Mouse (Mus musculus): ENCODE data around the gene Kdm2b.

The Kdm2b gene

GRCm38 (mm10) chr5:122890396-122890795 is 99.2 kb downstream of the Kdm2b start:
- no peak for DNase-seq (ENCODE audit: low spot score)

DNA sequence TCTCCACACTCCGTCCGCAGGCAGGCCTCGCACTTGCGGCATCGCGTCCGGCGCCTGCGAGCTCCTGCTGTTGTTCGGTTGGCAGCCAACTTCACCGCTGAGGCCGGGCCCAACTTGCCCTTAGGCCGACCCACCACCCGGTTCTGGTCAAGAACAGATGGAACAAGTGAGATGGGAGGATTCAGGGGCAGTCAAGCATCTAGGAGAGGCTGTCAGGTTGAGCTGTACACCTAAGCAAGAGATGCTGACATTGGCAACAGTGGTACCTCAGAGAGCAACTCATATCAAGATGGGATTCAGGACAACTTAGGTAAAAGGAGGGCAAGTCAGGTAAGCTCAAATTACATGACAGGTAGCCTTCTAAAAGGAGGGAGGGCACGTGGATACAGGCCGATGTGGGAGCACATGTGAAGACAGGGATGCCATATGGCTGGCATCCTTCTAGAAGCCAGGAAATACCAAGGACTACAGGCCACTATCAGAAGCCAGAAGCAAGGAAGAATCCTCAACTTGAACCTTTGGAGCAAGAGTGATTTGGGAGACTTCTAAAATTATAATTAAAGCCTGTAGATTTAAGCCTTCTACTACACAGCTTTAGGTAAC is 100.9 kb downstream of the Kdm2b start:
- no peak for DNase-seq (ENCODE audit: low spot score)

DNA sequence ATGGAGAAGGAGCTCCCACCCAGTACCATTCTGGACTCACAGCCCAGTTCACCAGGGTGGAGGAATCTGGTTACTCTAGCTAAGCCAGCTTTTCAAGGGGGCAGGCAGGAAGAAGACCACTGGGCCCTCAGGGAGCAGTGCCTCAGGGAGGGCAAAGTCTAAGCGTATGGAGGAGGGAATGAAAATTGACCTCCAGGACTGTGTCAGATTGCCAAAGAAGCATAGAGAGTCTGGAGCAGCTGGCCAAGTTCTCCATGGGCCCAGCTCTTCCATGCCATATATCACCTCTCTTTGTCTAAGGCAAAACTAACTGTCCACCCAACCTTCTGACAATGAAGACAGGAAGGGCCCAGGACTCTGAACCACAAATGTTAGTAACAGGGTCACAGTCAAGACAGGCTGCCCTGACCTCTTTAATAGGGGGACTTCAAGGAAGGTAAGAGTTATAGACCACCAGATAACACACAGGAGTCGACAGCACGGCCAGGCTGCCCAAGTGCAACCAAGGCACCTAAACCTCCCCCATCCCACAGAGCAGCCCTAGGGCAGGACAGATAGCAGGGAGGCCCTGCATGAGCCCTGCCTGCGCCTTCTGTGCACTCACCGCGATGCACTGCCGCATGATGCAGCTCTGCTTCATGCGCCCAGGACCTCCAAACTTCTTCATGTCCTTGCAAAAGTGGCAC is 101.6 kb downstream of the Kdm2b start:
- no peak for DNase-seq (ENCODE audit: low spot score)

- no peak for DNase-seq (ENCODE audit: low spot score)
These were observed 102.6 kb downstream of the Kdm2b start for GRCm38 (mm10) chr5:122887033-122887432.

DNA sequence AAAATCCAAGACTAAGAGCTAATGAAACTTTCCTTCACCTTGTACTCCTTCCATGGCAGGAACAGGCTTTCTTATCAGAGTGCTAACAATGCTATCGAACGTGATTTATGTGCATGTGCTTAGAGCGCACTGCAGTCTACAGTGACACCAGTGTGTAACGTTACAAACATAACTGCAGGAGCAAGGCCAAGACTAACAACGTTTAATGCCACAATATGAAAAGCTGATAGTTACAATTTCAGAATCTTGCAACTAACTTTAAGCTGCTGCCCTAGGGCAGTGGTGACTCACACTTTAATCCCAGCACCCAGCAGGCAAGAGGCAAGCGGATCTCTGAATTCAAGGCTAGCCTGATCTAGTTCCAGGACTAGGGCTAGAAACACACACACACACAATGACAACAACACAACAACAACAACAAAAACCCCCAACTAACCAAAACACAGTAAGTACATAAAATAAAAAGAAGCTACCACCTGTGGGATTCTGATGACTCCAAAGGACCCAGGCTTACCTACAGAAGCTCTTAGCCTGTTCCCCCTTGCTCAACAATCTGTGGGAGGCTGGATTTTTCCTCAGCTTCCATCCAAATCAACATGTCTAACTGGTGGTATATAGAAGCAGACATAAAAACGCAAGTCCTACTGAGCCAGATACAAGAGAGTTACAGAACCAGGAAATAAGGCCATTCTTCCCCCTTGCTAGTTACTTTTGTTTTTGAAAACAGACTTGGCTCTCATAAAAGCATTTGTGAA is 104.9 kb downstream of the Kdm2b start:
- no peak for DNase-seq (ENCODE audit: low spot score)

DNA sequence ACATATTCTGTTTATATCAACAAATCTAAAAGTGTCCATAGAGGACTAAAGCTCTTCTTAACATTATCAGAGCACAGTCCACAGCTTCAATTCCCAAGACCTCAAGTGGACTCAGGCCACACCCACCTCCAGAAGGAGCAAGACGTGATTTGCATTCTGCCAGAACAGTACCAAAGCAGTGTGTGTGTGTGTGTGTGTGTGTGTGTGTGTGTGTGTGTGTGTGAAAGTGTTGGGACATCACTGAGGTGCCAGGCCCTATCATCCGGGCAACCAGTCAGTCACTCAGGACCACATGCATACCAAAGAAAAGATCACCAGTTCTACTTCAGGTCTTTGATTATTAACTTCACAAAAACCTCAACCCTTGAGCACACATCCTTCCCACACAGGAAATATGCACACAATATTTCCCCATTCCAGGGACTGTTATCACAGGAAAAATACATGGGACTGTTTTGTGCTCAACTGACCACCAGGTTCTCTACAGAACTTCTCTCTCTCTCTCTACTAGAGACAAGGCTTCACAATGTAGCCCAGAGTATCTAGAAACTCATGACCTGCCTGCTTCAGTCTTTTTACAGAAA is 105.9 kb downstream of the Kdm2b start:
- no peak for DNase-seq (ENCODE audit: low spot score)

DNA sequence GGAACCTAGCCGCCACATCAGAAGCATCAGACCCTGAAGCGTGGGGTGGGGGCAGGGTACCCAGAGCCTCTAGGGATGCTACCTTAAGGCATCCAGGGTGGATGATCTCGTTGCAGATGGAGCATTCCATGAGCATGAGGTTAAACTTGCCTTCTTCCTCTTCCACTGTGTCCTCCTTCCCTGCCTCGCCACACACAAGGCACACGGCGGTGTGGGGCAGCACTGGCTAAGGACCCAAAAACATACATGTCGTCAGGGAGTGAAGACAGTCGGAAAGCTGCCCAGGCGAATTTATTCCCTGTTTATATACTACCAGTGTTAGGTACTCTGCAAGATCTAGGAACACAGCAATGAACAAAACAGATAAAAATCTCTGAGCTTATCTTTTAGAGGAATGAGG is 106.4 kb downstream of the Kdm2b start:
- no peak for DNase-seq (ENCODE audit: low spot score)

- DNase-seq (ENCODE audit: low spot score), result no peak
These were observed 107.2 kb downstream of the Kdm2b start for GRCm38 (mm10) chr5:122882256-122883050.

GRCm38 (mm10) chr5:122881313-122881712 is 108.3 kb downstream of the Kdm2b start:
- DNase-seq (ENCODE audit: low spot score), result peak; percentile 50

DNA sequence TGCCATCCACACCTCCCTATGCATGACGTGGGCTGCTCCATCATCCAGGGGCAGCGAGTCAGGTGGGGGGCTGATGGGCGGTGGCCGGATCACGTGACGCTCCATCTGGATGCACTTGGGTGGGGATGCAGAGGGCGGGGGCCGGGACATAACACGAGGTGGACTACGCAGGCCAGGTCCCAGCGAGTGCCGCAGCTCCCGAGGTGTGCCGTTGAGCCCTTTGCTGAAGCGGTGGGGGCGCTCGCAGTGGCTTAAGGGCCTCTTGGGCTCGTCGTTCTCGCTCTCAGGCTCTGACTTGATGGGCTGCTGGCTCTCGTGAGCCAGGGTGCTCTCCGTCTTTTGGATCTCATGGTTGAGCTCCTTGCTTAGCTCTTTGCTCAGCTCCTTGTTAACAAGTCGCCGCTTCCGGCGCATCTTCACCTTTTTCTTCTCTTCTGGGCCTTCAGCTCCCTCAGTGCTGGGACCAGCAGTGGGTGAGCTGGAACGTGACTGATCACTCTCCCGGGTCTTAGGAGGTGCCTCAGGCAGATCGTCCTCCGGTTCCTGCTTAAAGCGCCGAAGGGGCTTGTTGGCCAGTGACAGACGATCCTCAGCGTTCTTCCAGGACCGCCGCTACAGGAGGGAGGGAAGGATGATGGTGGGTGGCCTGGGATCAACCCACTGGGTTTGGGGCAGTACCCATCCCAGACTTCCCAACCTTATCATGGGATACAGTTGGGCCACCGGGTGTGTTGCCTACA is 109.2 kb downstream of the Kdm2b start:
- DNase-seq (ENCODE audit: low spot score), result no peak

- no peak for DNase-seq (ENCODE audit: low spot score)
These were observed 113.0 kb downstream of the Kdm2b start for GRCm38 (mm10) chr5:122876671-122877070.

DNA sequence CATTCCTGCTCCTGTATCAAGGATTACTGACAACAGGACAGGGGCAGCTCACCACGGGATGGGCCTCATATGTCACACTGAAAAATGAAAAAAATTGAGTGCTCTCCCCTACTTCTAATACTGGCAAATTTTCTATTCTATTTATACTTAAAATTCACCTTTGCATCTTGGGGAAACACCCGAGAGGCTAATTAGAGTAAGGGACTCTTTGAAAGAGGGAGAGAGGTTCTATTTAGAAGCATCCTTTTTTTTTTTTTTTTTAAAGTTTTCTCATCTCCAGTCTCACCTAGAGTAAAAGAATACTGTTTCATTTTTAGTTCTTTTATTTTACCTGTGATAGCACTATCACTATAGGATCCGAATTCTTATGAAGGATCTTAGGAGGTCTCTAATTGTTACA is 115.3 kb downstream of the Kdm2b start:
- DNase-seq (ENCODE audit: low spot score), result no peak

DNA sequence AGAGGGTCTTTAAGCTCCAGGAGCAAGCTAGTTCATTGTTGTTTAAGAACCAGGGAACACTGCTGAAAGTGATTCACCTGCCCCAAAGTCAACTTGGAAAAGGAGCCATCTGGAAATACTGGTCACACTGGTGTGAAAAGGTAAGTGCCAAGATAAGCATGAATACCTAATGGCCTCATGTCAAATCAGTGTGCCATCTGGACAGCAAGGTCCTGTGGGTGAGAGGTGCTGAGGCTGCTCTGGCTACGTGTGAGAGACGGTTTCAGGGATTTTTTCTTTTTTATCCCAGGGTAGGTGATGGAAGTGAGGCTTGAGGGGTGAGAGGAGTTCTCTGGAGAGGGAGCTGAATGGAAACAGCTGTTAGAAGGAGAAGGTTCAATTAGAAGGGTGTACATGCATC is 116.0 kb downstream of the Kdm2b start:
- DNase-seq (ENCODE audit: low spot score), result no peak

DNA sequence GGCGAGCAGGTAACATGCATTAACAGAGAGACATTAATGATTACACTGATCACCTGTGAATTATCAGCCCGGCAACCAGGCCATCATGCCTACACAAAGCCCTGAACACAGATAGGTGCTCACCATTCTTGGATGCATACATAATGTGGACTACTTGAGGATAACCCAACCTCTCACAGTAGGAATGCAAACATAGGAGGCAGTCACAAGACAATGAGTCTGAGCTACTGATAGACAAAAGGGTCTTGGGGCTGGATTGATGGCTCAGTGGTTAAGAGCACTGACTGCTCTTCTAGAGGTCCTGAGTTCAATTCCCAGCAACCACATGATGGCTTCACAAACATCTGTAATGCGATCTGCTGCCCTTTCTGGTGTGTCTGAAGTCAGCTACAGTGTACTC is 117.0 kb downstream of the Kdm2b start:
- DNase-seq (ENCODE audit: low spot score), result no peak

DNA sequence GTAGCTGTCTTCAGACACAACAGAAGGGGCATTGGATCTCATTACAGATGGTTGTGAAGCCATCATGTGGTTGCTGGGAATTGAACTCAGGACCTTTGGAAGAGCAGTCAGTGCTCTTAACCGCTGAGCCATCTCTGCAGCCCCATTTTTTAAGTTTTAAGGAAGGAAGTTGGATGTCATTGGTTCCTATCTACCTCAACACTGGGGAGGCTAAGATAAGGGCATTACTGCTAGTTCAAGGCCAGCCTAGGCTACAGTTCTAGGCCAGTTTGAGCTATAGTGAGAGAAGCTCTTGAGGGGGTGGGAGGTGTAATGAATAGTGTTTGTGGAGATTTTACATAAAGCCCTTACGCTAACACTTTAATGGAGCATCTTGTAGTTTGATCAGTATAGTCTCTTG is 126.6 kb downstream of the Kdm2b start:
- no peak for DNase-seq (ENCODE audit: low spot score)

DNA sequence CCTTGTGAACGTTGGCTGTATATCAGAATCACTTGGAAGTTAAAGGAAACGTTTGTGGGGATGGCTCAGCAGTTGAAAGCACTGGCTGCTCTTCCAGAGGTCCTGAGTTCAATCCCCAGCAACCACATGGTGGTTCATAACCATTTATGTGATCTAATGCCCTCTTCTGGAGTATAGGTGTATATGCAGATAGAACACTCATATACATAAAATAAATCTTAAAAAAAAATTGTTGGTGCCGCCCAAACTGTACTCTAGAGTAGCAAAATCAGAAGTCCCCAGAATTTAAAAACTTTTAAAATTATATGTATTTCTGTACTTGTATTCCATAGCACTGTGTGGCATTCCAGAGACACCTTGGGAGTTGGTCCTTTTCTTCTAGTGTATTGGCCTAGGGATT is 133.8 kb downstream of the Kdm2b start:
- DNase-seq (ENCODE audit: low spot score), result no peak

DNA sequence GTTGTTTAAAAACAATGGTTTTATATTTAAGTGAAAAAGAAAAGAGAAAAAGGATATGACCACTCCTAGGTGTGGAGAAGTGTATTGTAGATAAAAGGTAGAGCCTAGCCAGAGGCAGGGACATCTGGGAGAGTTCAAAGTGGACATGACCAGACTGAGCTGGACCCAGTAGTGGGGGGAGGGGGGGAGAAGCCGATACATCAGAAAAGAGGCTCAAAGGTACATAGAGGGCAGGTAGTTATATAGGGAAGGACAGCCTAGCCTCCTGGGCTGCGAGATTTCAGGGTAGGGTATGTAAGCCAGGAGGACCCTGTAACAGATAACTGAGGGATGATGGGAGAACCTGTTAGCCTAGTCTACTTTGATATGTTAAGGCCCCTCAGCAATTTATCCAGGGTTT is 137.0 kb downstream of the Kdm2b start:
- DNase-seq (ENCODE audit: low spot score), result no peak

DNA sequence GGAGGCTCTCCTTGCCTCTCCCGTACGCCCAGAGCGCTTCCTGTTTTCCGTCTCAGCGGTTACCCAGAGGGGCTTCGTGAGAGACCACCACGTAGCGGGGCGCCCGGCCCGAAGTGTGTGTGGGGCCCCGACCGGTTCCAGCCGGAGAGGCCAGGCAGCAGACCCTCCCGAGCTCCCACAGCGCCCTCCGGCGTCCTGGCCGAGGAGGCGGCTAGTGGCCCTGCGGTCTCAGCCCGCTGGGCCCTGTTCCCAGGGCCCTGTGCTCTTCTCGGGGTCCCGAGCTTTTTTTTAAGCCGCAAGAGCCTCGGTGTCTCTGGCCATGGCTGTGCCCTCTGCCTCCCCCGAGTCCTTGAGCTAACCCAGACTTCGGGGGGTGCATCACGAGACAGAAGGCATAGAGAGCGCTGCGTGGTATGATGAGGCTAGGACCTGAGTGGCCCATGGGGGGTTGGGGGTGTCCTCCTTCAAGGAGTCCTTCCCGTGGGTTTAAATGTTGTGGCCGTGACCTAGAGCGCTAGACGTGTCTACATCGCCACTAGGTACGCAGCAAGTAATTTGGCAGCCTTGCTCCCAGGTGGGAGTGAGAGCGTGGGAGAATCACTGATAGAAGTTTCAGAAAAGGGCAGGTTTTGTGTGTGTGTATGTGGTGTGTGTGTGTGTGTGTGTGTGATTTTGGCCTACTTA is 139.2 kb downstream of the Kdm2b start:
- DNase-seq (ENCODE audit: low spot score), result no peak

DNA sequence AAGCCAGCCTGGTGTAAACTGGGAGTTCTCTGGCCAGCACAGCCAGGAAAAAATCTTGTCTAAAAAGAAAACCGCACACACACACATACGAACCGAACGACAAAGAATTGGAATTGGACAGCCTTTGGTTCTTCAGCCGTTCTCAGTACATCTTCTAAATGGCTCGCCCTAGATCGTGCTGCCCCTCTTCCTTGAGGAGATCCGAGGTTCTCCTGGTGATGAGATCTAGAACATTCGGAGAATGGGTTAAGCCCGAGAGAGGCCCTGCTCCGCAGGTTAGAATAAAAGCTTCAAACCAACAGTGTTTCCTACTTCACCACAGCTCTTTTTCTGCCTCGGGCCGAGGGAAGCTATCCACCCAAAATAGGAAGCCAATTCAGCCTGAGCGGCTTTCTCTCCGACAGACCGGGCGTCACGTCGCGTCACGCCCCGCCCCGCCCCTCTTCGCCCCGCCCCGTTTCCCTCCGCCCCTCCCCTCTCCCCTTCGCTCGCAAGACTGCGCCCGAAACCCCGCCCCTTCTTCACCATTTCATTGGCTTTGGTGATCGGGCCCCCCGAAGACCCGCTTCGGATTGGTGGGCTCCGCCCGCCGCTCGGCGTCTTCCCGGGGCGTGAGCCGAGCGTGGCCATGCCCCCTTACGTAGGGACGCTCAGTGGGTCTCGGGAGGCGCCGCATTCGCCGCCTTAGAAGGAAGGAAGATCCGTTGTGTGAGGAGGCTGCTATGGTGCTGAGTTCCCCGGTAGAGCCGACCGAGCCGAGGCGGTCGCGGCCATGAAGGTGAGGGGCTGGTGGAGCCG is 139.9 kb downstream of the Kdm2b start, which contains the start of gene Rnf34:
Rnf34 (plus strand) TSS at position 528 of the 798 bp plus-strand sequence.
- DNase-seq (ENCODE audit: low spot score), result peak; percentile 94

- DNase-seq (ENCODE audit: low spot score), result no peak
These were observed 145.8 kb downstream of the Kdm2b start for GRCm38 (mm10) chr5:122843799-122844198.
